In the genomic region with DNA sequence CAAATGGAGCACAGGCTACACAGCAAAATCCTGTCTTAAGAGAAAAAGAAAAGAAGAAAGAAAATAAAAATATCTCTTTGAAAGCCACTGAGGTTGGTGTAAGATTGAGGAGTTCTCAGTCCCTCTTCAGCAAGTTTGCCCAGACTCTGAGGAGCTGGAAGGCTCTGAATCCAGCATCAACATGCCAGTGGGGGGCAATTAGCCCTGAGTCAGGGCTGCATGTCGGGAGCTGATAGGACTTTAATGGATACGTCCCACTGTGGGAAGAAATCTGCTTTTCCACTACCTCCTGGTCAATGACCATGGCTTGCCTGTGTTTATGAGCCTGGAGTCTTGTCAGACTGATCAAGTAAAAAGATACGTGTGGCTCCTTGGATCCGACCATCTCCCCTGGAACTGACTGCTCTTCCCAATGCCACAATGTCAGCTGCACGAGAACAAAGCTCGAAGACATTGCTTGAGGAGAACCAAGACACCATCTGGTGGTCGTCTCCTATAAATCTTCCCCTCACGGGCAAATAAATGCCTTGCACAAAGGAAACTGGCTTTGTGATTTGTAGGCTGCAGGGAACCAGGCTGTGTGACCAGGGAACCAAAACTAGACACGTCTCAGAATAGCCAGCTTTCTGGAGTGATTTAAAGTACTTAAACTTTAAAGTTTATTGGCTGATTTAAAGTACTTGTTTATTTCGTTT, we compare ENCODE assay signal across 11 mouse cellular contexts. TPM values are rescaled to one million over a fixed set of nuclear protein-coding genes. Genes with fewer than 3 reads are reported as not detected.
DNase-seq lines count a peak whose midpoint lies in the region; ATAC-seq and TF ChIP-seq lines count a peak whose summit lies in the region.
"Had no signal": no experiment of that assay in that cellular context is flagged by ENCODE, and none has a peak within 500 bp of the region (broad histone marks: within the 10 kb centered on the region; RNA-seq: fewer than 3 reads in every experiment).

No protein-coding gene starts in this region.

- no peak overlapping the region for H3K9ac ChIP-seq in hindbrain, embryonic 11.5 days (ENCODE audit: low read depth, low read length)
- no peak overlapping the region for H3K9ac ChIP-seq in hindbrain, embryonic 13.5 days
- H3K9ac ChIP-seq in midbrain, embryonic 14.5 days (replicated peaks; ENCODE audit: low read length) = no peak overlapping the region
- no peak overlapping the region for H3K9ac ChIP-seq in midbrain, embryonic 13.5 days (replicated peaks)
- H3K9ac ChIP-seq in stomach, postnatal 0 days (ENCODE audit: low read length) = no peak overlapping the region
- H3K9ac ChIP-seq: forebrain, embryonic 15.5 days; hindbrain, embryonic 15.5 days; limb, embryonic 12.5 days had no signal

- H3K4me1 ChIP-seq in hindbrain, embryonic 11.5 days (replicated peaks; ENCODE audit: control insufficient read depth, insufficient read depth, low read length) = no peaks in the 10 kb centered on the region
- H3K4me1 ChIP-seq in hindbrain, embryonic 13.5 days (replicated peaks) = peaks cover 15% of the 10 kb centered on the region
- peaks cover 8% of the 10 kb centered on the region; the same call in 1 of the 2 replicates for H3K4me1 ChIP-seq in midbrain, embryonic 14.5 days (ENCODE audit: control insufficient read depth, insufficient read depth, low read length)
- H3K4me1 ChIP-seq in midbrain, embryonic 13.5 days (replicated peaks) = peaks cover 18% of the 10 kb centered on the region
- H3K4me1 ChIP-seq in stomach, postnatal 0 days (replicated peaks; ENCODE audit: control insufficient read depth, insufficient read depth) = peaks cover 4% of the 10 kb centered on the region; the same call in 1 of the 2 replicates

- no peak overlapping the region for H3K4me3 ChIP-seq in hindbrain, embryonic 11.5 days (ENCODE audit: low read depth, low read length)
- no peak overlapping the region for H3K4me3 ChIP-seq in hindbrain, embryonic 13.5 days
- no peak overlapping the region for H3K4me3 ChIP-seq in midbrain, embryonic 14.5 days (replicated peaks; ENCODE audit: low read depth, low read length)
- no peak overlapping the region for H3K4me3 ChIP-seq in midbrain, embryonic 13.5 days (replicated peaks)
- no peak overlapping the region for H3K4me3 ChIP-seq in stomach, postnatal 0 days (ENCODE audit: low read depth, low read length)
- H3K4me3 ChIP-seq: forebrain, embryonic 15.5 days; hindbrain, embryonic 15.5 days; limb, embryonic 12.5 days had no signal

- no peak overlapping the region for H3K4me2 ChIP-seq in hindbrain, embryonic 11.5 days (replicated peaks; ENCODE audit: low read depth, low read length)
- no peak overlapping the region for H3K4me2 ChIP-seq in hindbrain, embryonic 13.5 days
- no peak overlapping the region for H3K4me2 ChIP-seq in midbrain, embryonic 14.5 days (ENCODE audit: low read length)
- no peak overlapping the region for H3K4me2 ChIP-seq in midbrain, embryonic 13.5 days (replicated peaks)
- no peak overlapping the region for H3K4me2 ChIP-seq in stomach, postnatal 0 days (replicated peaks; ENCODE audit: low read depth)
- H3K4me2 ChIP-seq: forebrain, embryonic 15.5 days had no signal

- no peak for ATAC-seq in hindbrain, embryonic 11.5 days (ENCODE audit: low FRiP score)
- no peak for ATAC-seq in hindbrain, embryonic 13.5 days (ENCODE audit: low FRiP score)
- no peak for ATAC-seq in midbrain, embryonic 14.5 days (ENCODE audit: low FRiP score, low TSS enrichment)
- ATAC-seq in midbrain, embryonic 13.5 days = no peak
- no peak for ATAC-seq in stomach, postnatal 0 days (ENCODE audit: low FRiP score, low TSS enrichment)
- no peak for ATAC-seq in megakaryocyte-erythroid progenitor cell, adult 5-6 weeks (replicated peaks; ENCODE audit: low FRiP score, low TSS enrichment, poor library complexity, severe bottlenecking)
- ATAC-seq: forebrain, embryonic 15.5 days had no signal

- 22% methylated on average over 10 of the region's 10 CpGs for WGBS in hindbrain, embryonic 11.5 days
- WGBS in hindbrain, embryonic 13.5 days = 18% methylated on average over 10 of the region's 10 CpGs
- WGBS in midbrain, embryonic 14.5 days = 25% methylated on average over 10 of the region's 10 CpGs
- 24% methylated on average over 10 of the region's 10 CpGs for WGBS in midbrain, embryonic 13.5 days
- 50% methylated on average over 10 of the region's 10 CpGs for WGBS in stomach, postnatal 0 days

- no peaks in the 10 kb centered on the region for H3K36me3 ChIP-seq in hindbrain, embryonic 11.5 days (ENCODE audit: control insufficient read depth, insufficient read depth, low read length)
- no peaks in the 10 kb centered on the region for H3K36me3 ChIP-seq in hindbrain, embryonic 13.5 days
- H3K36me3 ChIP-seq in midbrain, embryonic 14.5 days (ENCODE audit: control insufficient read depth, insufficient read depth, low read length) = no peaks in the 10 kb centered on the region
- no peaks in the 10 kb centered on the region for H3K36me3 ChIP-seq in midbrain, embryonic 13.5 days
- H3K36me3 ChIP-seq in stomach, postnatal 0 days (ENCODE audit: control insufficient read depth, insufficient read depth, low read length) = no peaks in the 10 kb centered on the region
- H3K36me3 ChIP-seq: forebrain, embryonic 15.5 days; G1E; hindbrain, embryonic 15.5 days; limb, embryonic 12.5 days had no signal

- no peak overlapping the region for H3K27ac ChIP-seq in hindbrain, embryonic 11.5 days (ENCODE audit: low read depth, low read length)
- no peak overlapping the region for H3K27ac ChIP-seq in hindbrain, embryonic 13.5 days
- no peak overlapping the region for H3K27ac ChIP-seq in midbrain, embryonic 14.5 days (replicated peaks; ENCODE audit: low read depth, low read length)
- H3K27ac ChIP-seq in midbrain, embryonic 13.5 days = no peak overlapping the region
- H3K27ac ChIP-seq in stomach, postnatal 0 days (replicated peaks) = no peak overlapping the region
- H3K27ac ChIP-seq: forebrain, embryonic 15.5 days; hindbrain, embryonic 15.5 days; limb, embryonic 12.5 days had no signal

- no peak for TF ChIP-seq EP300 in stomach, postnatal 0 days (optimal IDR thresholded peaks at IDR 0.05)

- DNase-seq in hindbrain, embryonic 11.5 days (ENCODE audit: low spot score) = peak; percentile 50
- peak; percentile 66 for DNase-seq in midbrain, embryonic 14.5 days
- DNase-seq in brain, embryonic 14.5 days (ENCODE audit: low read depth) = peak; percentile 71
- no peak for DNase-seq in stomach, postnatal 0 days (ENCODE audit: low spot score)

- H3K9me3 ChIP-seq in hindbrain, embryonic 11.5 days (ENCODE audit: control insufficient read depth, low read length) = no peaks in the 10 kb centered on the region
- H3K9me3 ChIP-seq in hindbrain, embryonic 13.5 days = no peaks in the 10 kb centered on the region
- no peaks in the 10 kb centered on the region for H3K9me3 ChIP-seq in midbrain, embryonic 14.5 days (ENCODE audit: control insufficient read depth, low read length)
- no peaks in the 10 kb centered on the region for H3K9me3 ChIP-seq in midbrain, embryonic 13.5 days
- no peaks in the 10 kb centered on the region for H3K9me3 ChIP-seq in stomach, postnatal 0 days (ENCODE audit: control insufficient read depth, low read length)
- H3K9me3 ChIP-seq: forebrain, embryonic 15.5 days; G1E; hindbrain, embryonic 15.5 days; limb, embryonic 12.5 days had no signal

- TF ChIP-seq POLR2A in brain, embryonic 14.5 days (IDR thresholded peaks at IDR 0.05; ENCODE audit: borderline replicate concordance, extremely low read depth, insufficient read depth, insufficient read length, poor library complexity, severe bottlenecking) = no peak

- no peaks in the 10 kb centered on the region for H3K27me3 ChIP-seq in hindbrain, embryonic 11.5 days (ENCODE audit: control insufficient read depth, insufficient read depth, low read length)
- peaks cover 13% of the 10 kb centered on the region; the same call in 1 of the 2 replicates for H3K27me3 ChIP-seq in hindbrain, embryonic 13.5 days
- 0 out of 2 replicates have a peak, but pooled peaks cover 5% of the 10 kb centered on the region for H3K27me3 ChIP-seq in midbrain, embryonic 14.5 days (ENCODE audit: control insufficient read depth, insufficient read depth, low read length)
- H3K27me3 ChIP-seq in midbrain, embryonic 13.5 days = peaks cover 12% of the 10 kb centered on the region
- no peaks in the 10 kb centered on the region for H3K27me3 ChIP-seq in stomach, postnatal 0 days (ENCODE audit: control insufficient read depth, insufficient read depth, low read length)
- H3K27me3 ChIP-seq: hindbrain, embryonic 15.5 days had no signal

- peak; percentile 37; the same call in 1 of the 2 replicates for TF ChIP-seq CTCF in brain, embryonic 14.5 days (IDR thresholded peaks at IDR 0.05; ENCODE audit: borderline replicate concordance, extremely low read depth, insufficient read depth, insufficient read length)
- TF ChIP-seq CTCF in stomach, postnatal 0 days (IDR thresholded peaks at IDR 0.05; ENCODE audit: low read depth) = peak; percentile 56

RNA-seq across cellular contexts. Expression of a gene that starts 39.9 kb away (rescaled TPM):
- polyA plus RNA-seq in hindbrain, embryonic 11.5 days (2014; fragmentation: Nextera tagmentation; extraction: Ambion mirVana) = 104 and 109 TPM in 2 replicates
- 131 and 137 TPM in 2 replicates for polyA plus RNA-seq in hindbrain, embryonic 13.5 days (2015; fragmentation: Nextera tagmentation; extraction: Ambion mirVana)
- polyA plus RNA-seq in midbrain, embryonic 14.5 days (2014; fragmentation: Nextera tagmentation; extraction: Ambion mirVana) = 144 and 154 TPM in 2 replicates
- polyA plus RNA-seq in midbrain, embryonic 13.5 days (2015; fragmentation: Nextera tagmentation; extraction: Ambion mirVana) = 165 and 177 TPM in 2 replicates
- 102 and 118 TPM in 2 replicates for polyA plus RNA-seq in brain, embryonic 14.5 days (2012; rRNA removed)
- 30.0 and 30.7 TPM in 2 replicates for polyA plus RNA-seq in stomach, postnatal 0 days (2015; fragmentation: Nextera tagmentation; extraction: Ambion mirVana)
- total RNA-seq in megakaryocyte-erythroid progenitor cell, adult 5-6 weeks (2014; fragmentation: Nextera tagmentation) = 9.3 and 12.1 TPM in 2 replicates
- 4.9 and 6.1 TPM in 2 replicates for total RNA-seq in megakaryocyte-erythroid progenitor cell, adult 5-6 weeks (2017)
- polyA plus RNA-seq: G1E had no signal
